In genomic region chr4:140358103-140358502, GRCm38 (mm10) we compare ENCODE assay signal across 8 mouse cellular contexts.
DNase-seq lines count a peak whose midpoint lies in the region; ATAC-seq and TF ChIP-seq lines count a peak whose summit lies in the region.

No protein-coding gene starts in this region.

- DNase-seq in forebrain, embryonic 10.5 days (ENCODE audit: extremely low spot score, low spot score) = peak; percentile 82
- DNase-seq in right cerebral cortex, postnatal 4 days = peak; percentile 70
- DNase-seq in right cerebral cortex, adult 18-20 months = no peak
- DNase-seq in gastrocnemius, postnatal 4 days (ENCODE audit: low spot score in 2 of 2) = peak; percentile 59 to 81
- DNase-seq in liver, embryonic 14.5 days (ENCODE audit: low read depth in 3 of 3, low spot score in 3 of 3) = peak; percentile 6 to 18 (median 10)
- DNase-seq in stomach, postnatal 0 days (ENCODE audit: low spot score) = peak; percentile 81

- no peak overlapping the region for H3K9ac ChIP-seq in forebrain, embryonic 15.5 days (replicated peaks)
- no peak overlapping the region for H3K9ac ChIP-seq in liver, embryonic 14.5 days (replicated peaks)
- H3K9ac ChIP-seq in stomach, postnatal 0 days (ENCODE audit: low read length) = no peak overlapping the region

- TF ChIP-seq EP300 in liver, embryonic 14.5 days (IDR thresholded peaks at IDR 0.05; ENCODE audit: low read depth) = no peak
- TF ChIP-seq EP300 in stomach, postnatal 0 days (optimal IDR thresholded peaks at IDR 0.05) = no peak

- H3K27ac ChIP-seq in forebrain, embryonic 10.5 days = no peak overlapping the region
- no peak overlapping the region for H3K27ac ChIP-seq in forebrain, embryonic 15.5 days (replicated peaks)
- no peak overlapping the region for H3K27ac ChIP-seq in liver, embryonic 14.5 days
- no peak overlapping the region for H3K27ac ChIP-seq in stomach, postnatal 0 days (replicated peaks)

- H3K4me1 ChIP-seq in forebrain, embryonic 10.5 days = peaks cover 17% of the 10 kb centered on the region
- H3K4me1 ChIP-seq in forebrain, embryonic 15.5 days = peaks cover 21% of the 10 kb centered on the region
- no peaks in the 10 kb centered on the region for H3K4me1 ChIP-seq in liver, embryonic 14.5 days (replicated peaks; ENCODE audit: control insufficient read depth in 2 of 2, insufficient read depth in 2 of 2, low read length in 1 of 2)
- H3K4me1 ChIP-seq in stomach, postnatal 0 days (replicated peaks; ENCODE audit: control insufficient read depth, insufficient read depth) = no peaks in the 10 kb centered on the region

- ATAC-seq in forebrain, embryonic 15.5 days (replicated peaks) = no peak
- no peak for ATAC-seq in liver, embryonic 14.5 days (ENCODE audit: insufficient read depth)
- ATAC-seq in stomach, postnatal 0 days (ENCODE audit: low FRiP score, low TSS enrichment) = no peak
- ATAC-seq in inflammation-experienced regulatory T-cells, adult 6 months = no peak

- H3K4me2 ChIP-seq in forebrain, embryonic 15.5 days (replicated peaks) = no peak overlapping the region
- H3K4me2 ChIP-seq in liver, embryonic 14.5 days (ENCODE audit: low read depth) = no peak overlapping the region
- H3K4me2 ChIP-seq in stomach, postnatal 0 days (replicated peaks; ENCODE audit: low read depth) = no peak overlapping the region

- no peaks in the 10 kb centered on the region for H3K9me3 ChIP-seq in forebrain, embryonic 10.5 days
- no peaks in the 10 kb centered on the region for H3K9me3 ChIP-seq in forebrain, embryonic 15.5 days
- no peaks in the 10 kb centered on the region for H3K9me3 ChIP-seq in liver, embryonic 14.5 days (ENCODE audit: control insufficient read depth, low read length)
- no peaks in the 10 kb centered on the region for H3K9me3 ChIP-seq in stomach, postnatal 0 days (ENCODE audit: control insufficient read depth, low read length)

- no peaks in the 10 kb centered on the region for H3K27me3 ChIP-seq in forebrain, embryonic 10.5 days (ENCODE audit: poor library complexity, severe bottlenecking)
- no peaks in the 10 kb centered on the region for H3K27me3 ChIP-seq in forebrain, embryonic 15.5 days
- no peaks in the 10 kb centered on the region for H3K27me3 ChIP-seq in liver, embryonic 14.5 days (ENCODE audit: control insufficient read depth, insufficient read depth, low read length)
- no peaks in the 10 kb centered on the region for H3K27me3 ChIP-seq in stomach, postnatal 0 days (ENCODE audit: control insufficient read depth, insufficient read depth, low read length)

- 5% methylated on average over 5 of the region's 5 CpGs for WGBS in forebrain, embryonic 10.5 days
- 8% methylated on average over 5 of the region's 5 CpGs for WGBS in forebrain, embryonic 15.5 days
- 13% methylated on average over 5 of the region's 5 CpGs for WGBS in liver, embryonic 14.5 days (ENCODE audit: insufficient replicate concordance)
- 4% methylated on average over 5 of the region's 5 CpGs for WGBS in stomach, postnatal 0 days

- no peak overlapping the region for H3K4me3 ChIP-seq in forebrain, embryonic 10.5 days
- H3K4me3 ChIP-seq in forebrain, embryonic 15.5 days = no peak overlapping the region
- no peak overlapping the region for H3K4me3 ChIP-seq in liver, embryonic 14.5 days (ENCODE audit: insufficient read depth in 1 of 2, low read depth in 2 of 2, low read length in 2 of 2)
- H3K4me3 ChIP-seq in stomach, postnatal 0 days (ENCODE audit: low read depth, low read length) = no peak overlapping the region

- no peaks in the 10 kb centered on the region for H3K36me3 ChIP-seq in forebrain, embryonic 10.5 days (replicated peaks)
- H3K36me3 ChIP-seq in forebrain, embryonic 15.5 days = no peaks in the 10 kb centered on the region
- no peaks in the 10 kb centered on the region for H3K36me3 ChIP-seq in liver, embryonic 14.5 days (replicated peaks; ENCODE audit: control insufficient read depth, insufficient read depth, low read depth)
- no peaks in the 10 kb centered on the region for H3K36me3 ChIP-seq in stomach, postnatal 0 days (ENCODE audit: control insufficient read depth, insufficient read depth, low read length)

- TF ChIP-seq CTCF in liver, embryonic 14.5 days (IDR thresholded peaks at IDR 0.05; ENCODE audit: low read depth) = no peak
- no peak for TF ChIP-seq CTCF in stomach, postnatal 0 days (IDR thresholded peaks at IDR 0.05; ENCODE audit: low read depth)
